ENCODE assay signal across 14 mouse cellular contexts in genomic region chr4:79052723-79053122, GRCm38 (mm10).
DNase-seq lines count a peak whose midpoint lies in the region; ATAC-seq and TF ChIP-seq lines count a peak whose summit lies in the region.
"Had no signal": no experiment of that assay in that cellular context is flagged by ENCODE, and none has a peak within 500 bp of the region (broad histone marks: within the 10 kb centered on the region; RNA-seq: fewer than 3 reads in every experiment).

No protein-coding gene starts in this region.

- H3K27ac ChIP-seq in hindbrain, embryonic 14.5 days = no peak overlapping the region
- H3K27ac ChIP-seq in hindbrain, embryonic 12.5 days = no peak overlapping the region
- no peak overlapping the region for H3K27ac ChIP-seq in kidney, adult 2 months (ENCODE audit: insufficient read depth, low read depth, low read length)
- H3K27ac ChIP-seq: neural tube, embryonic 12.5 days; stomach, embryonic 15.5 days had no signal

- no peak overlapping the region for H3K4me3 ChIP-seq in hindbrain, embryonic 14.5 days (replicated peaks; ENCODE audit: low read length)
- no peak overlapping the region for H3K4me3 ChIP-seq in hindbrain, embryonic 12.5 days
- H3K4me3 ChIP-seq in kidney, adult 2 months (ENCODE audit: insufficient read depth, low read depth, low read length) = no peak overlapping the region
- H3K4me3 ChIP-seq: neural tube, embryonic 12.5 days; stomach, embryonic 15.5 days had no signal

- H3K4me2 ChIP-seq in hindbrain, embryonic 14.5 days (replicated peaks) = no peak overlapping the region
- no peak overlapping the region for H3K4me2 ChIP-seq in hindbrain, embryonic 12.5 days (replicated peaks)
- H3K4me2 ChIP-seq: neural tube, embryonic 12.5 days; stomach, embryonic 15.5 days had no signal

- 60% methylated on average over 5 of the region's 5 CpGs for WGBS in hindbrain, embryonic 14.5 days
- 64% methylated on average over 5 of the region's 5 CpGs for WGBS in hindbrain, embryonic 12.5 days
- WGBS in kidney, adult 2 months = 49% methylated on average over 5 of the region's 5 CpGs

- DNase-seq in hindbrain, embryonic 14.5 days (ENCODE audit: low spot score) = peak; percentile 47
- peak; percentile 34 for DNase-seq in embryo, embryonic 10 days (ENCODE audit: low spot score)
- peak; percentile 25 to 33 for DNase-seq in layer of hippocampus, adult 8-10 months (ENCODE audit: low spot score in 2 of 2)
- DNase-seq in right cerebral cortex, adult 18-20 months = peak; percentile 58
- no peak for DNase-seq in adrenal gland, adult 2 months
- no peak for DNase-seq in lung, postnatal 4 days
- DNase-seq in kidney, adult 2 months = no peak
- DNase-seq: gastrocnemius, postnatal 10 days; kidney, postnatal 25 days; lung, postnatal 14 days had no signal

- no peaks in the 10 kb centered on the region for H3K9me3 ChIP-seq in hindbrain, embryonic 14.5 days (ENCODE audit: control insufficient read depth, low read length)
- H3K9me3 ChIP-seq in hindbrain, embryonic 12.5 days (replicated peaks) = no peaks in the 10 kb centered on the region
- H3K9me3 ChIP-seq: G1E; neural tube, embryonic 12.5 days; stomach, embryonic 15.5 days had no signal

- no peak overlapping the region for H3K9ac ChIP-seq in hindbrain, embryonic 14.5 days
- H3K9ac ChIP-seq in hindbrain, embryonic 12.5 days = no peak overlapping the region
- H3K9ac ChIP-seq: neural tube, embryonic 12.5 days; stomach, embryonic 15.5 days had no signal

- H3K27me3 ChIP-seq in hindbrain, embryonic 14.5 days (ENCODE audit: control insufficient read depth, insufficient read depth, low read length) = no peaks in the 10 kb centered on the region
- no peaks in the 10 kb centered on the region for H3K27me3 ChIP-seq in hindbrain, embryonic 12.5 days
- no peaks in the 10 kb centered on the region for H3K27me3 ChIP-seq in kidney, adult 2 months (replicated peaks; ENCODE audit: control insufficient read depth, insufficient read depth, low read length)
- H3K27me3 ChIP-seq: neural tube, embryonic 12.5 days; stomach, embryonic 15.5 days had no signal

- TF ChIP-seq CTCF in kidney, adult 2 months (conservative IDR thresholded peaks at IDR 0.05; ENCODE audit: insufficient read depth, insufficient read length, low read depth, low read length) = no peak

- no peaks in the 10 kb centered on the region for H3K4me1 ChIP-seq in hindbrain, embryonic 14.5 days (replicated peaks; ENCODE audit: control insufficient read depth, insufficient read depth, low read length)
- no peaks in the 10 kb centered on the region for H3K4me1 ChIP-seq in hindbrain, embryonic 12.5 days
- no peaks in the 10 kb centered on the region for H3K4me1 ChIP-seq in kidney, adult 2 months (ENCODE audit: control insufficient read depth, insufficient read depth, low read length)
- H3K4me1 ChIP-seq: neural tube, embryonic 12.5 days; stomach, embryonic 15.5 days had no signal

- no peak for ATAC-seq in hindbrain, embryonic 14.5 days (ENCODE audit: low FRiP score)
- ATAC-seq in hindbrain, embryonic 12.5 days (ENCODE audit: low FRiP score) = no peak

- TF ChIP-seq POLR2A in kidney, adult 2 months (IDR thresholded peaks at IDR 0.05; ENCODE audit: low read depth, low read length) = no peak

- no peaks in the 10 kb centered on the region for H3K36me3 ChIP-seq in hindbrain, embryonic 14.5 days (replicated peaks; ENCODE audit: control insufficient read depth, insufficient read depth)
- no peaks in the 10 kb centered on the region for H3K36me3 ChIP-seq in hindbrain, embryonic 12.5 days
- H3K36me3 ChIP-seq in kidney, adult 2 months (ENCODE audit: control insufficient read depth, insufficient read depth, low read length) = no peaks in the 10 kb centered on the region
- H3K36me3 ChIP-seq: G1E; neural tube, embryonic 12.5 days; stomach, embryonic 15.5 days had no signal

Comparison
In these comparisons a context has a peak if more than half of its experiments do, and no peak if none do; other contexts are left out.
1. DNase-seq: peak in hindbrain, embryonic 14.5 days (single experiment), embryo, embryonic 10 days (single experiment), layer of hippocampus, adult 8-10 months (2 of 2) and right cerebral cortex, adult 18-20 months (single experiment); none in adrenal gland, adult 2 months (single experiment), lung, postnatal 4 days (0 of 2) and kidney, adult 2 months (single experiment).